Mouse (Mus musculus) ovary, adult 2 months (tissue): Measurements from ENCODE around the gene Rtl1. TPM values are rescaled to one million over a fixed set of nuclear protein-coding genes. Genes with fewer than 3 reads are reported as not detected.

Source experiments
- polyA plus RNA-seq: library from polyadenylated mRNA; depleted of rRNA; stranded (reverse); fragments of >200 nt; gene quantifications from 2 replicates; pipeline ENCODE4 v1.2.3, GENCODE M21; 2012; rRNA removed

Gene Rtl1
- polyA plus RNA-seq, result not detected in 2 replicates

DNA sequence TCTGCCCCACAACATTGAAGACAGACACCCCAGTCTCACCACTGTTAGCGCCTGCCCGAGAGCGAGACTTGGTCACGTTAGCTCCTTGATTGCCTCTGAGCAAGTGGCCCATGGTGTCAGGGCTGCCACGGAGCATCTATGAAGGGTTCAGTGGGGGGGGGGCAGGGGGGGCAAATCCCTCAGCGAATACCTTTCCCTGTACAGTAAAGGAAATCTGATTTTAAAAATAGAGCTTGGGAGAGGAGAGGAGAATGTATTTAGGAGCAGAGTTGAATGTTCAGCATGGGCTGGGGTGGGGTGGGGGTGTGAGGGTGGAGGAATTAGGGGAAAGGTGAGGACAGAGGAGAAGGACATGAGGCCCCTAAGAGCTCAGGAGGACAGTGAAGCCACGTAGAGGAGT lies at the start of gene Rtl1:
Gene Rtl1 (minus strand): TSS at position 101 of the 400 bp plus-strand sequence.

Other genes with a start within 250 kb of the Rtl1 start
- 10.7 and 13.4 TPM in 2 replicates for gene Dlk1, start 147.5 kb downstream of the Rtl1 start, polyA plus RNA-seq